Mouse (Mus musculus) liver, embryonic 14.5 days (tissue): Measurements from ENCODE around the gene Gm28035. TPM values are rescaled to one million over a fixed set of nuclear protein-coding genes. Genes with fewer than 3 reads are reported as not detected.

Experiments
- ATAC-seq: fragments of 200-750 bp; cut with Nextera tagmentation; 2 replicates; pipeline ENCODE4 v1.8.0; 2017; ENCODE audit warnings: moderate number of reproducible peaks, mild to moderate bottlenecking, moderate library complexity; ENCODE audit not compliant: insufficient read depth
- DNase-seq, 3 experiments: peaks; one replicate each; pipeline ENCODE4 v3.0.0-alpha.2; 2012 to 2013; ENCODE audit warnings: low read depth in 3 of 3, low spot score in 3 of 3
- H3K27ac ChIP-seq: fragments of 300-500 bp; sonication (generic); 2 replicates; pipeline ENCODE4 v1.5.1; 2014; ENCODE audit warnings: moderate library complexity, mild to moderate bottlenecking, control low read depth, inconsistent platforms
- H3K27me3 ChIP-seq: fragments of 300-500 bp; sonication (generic); 2 replicates; pipeline ENCODE4 v1.6.1; 2014; ENCODE audit warnings: mild to moderate bottlenecking, low read length, moderate library complexity; ENCODE audit not compliant: control insufficient read depth, insufficient read depth
- H3K36me3 ChIP-seq: fragments of 300-500 bp; sonication (generic); replicated peaks from 2 replicates; pipeline ENCODE4 v1.6.1; 2014; ENCODE audit warnings: low read depth; ENCODE audit not compliant: control insufficient read depth, insufficient read depth
- H3K4me1 ChIP-seq, 2 experiments: fragments of 200-500 bp in 1 of 2; fragments of 300-500 bp in 1 of 2; sonication (generic) in 1 of 2; replicated peaks; 2 replicates each; pipeline ENCODE4 v1.6.1; 2012 to 2014; ENCODE audit warnings: antibody characterized with exemption in 1 of 2, inconsistent platforms in 1 of 2, low read length in 1 of 2; ENCODE audit not compliant: control insufficient read depth in 2 of 2, insufficient read depth in 2 of 2
- H3K4me2 ChIP-seq: fragments of 300-500 bp; sonication (generic); 2 replicates; pipeline ENCODE4 v1.6.1; 2014; ENCODE audit warnings: low read depth, mild to moderate bottlenecking, control low read depth, moderate library complexity
- H3K4me3 ChIP-seq, 2 experiments: fragments of 200-500 bp in 1 of 2; fragments of 300-500 bp in 1 of 2; sonication (generic) in 1 of 2; 2 replicates each; pipeline ENCODE4 v1.5.1; 2012 to 2014; ENCODE audit warnings: low read depth in 2 of 2, low read length in 2 of 2, mild to moderate bottlenecking in 2 of 2, control low read depth in 1 of 2, inconsistent platforms in 1 of 2, moderate library complexity in 1 of 2; ENCODE audit not compliant: insufficient read depth in 1 of 2
- H3K9ac ChIP-seq: fragments of 300-500 bp; sonication (generic); replicated peaks from 2 replicates; pipeline ENCODE4 v1.6.1; 2014; ENCODE audit warnings: mild to moderate bottlenecking, control low read depth, moderate library complexity
- H3K9me3 ChIP-seq: fragments of 300-500 bp; sonication (generic); 2 replicates; pipeline ENCODE4 v1.6.1; 2016; ENCODE audit warnings: low read length, mixed read lengths; ENCODE audit not compliant: control insufficient read depth
- CTCF ChIP-seq: IDR thresholded peaks from 2 replicates; pipeline ENCODE4 v1.5.1; 2016; ENCODE audit warnings: antibody characterized with exemption, low read depth, control low read depth
- EP300 ChIP-seq: IDR thresholded peaks from 2 replicates; pipeline ENCODE4 v1.6.1; 2016; ENCODE audit warnings: antibody characterized with exemption, low read depth
- WGBS: fragments of 180-500 bp; shearing (Covaris S2); extraction: QIAGEN DNeasy Blood & Tissue Kit; methylation state at CpG from one replicate; pipeline ENCODE4 v1.1.7; 2014; ENCODE audit not compliant: insufficient replicate concordance; 5-methylcytosine and 5-hydroxymethylcytosine counted together
- polyA plus RNA-seq, 2 experiments: library from polyadenylated mRNA; depleted of rRNA in 1 of 2; stranded (reverse) in 1 of 2; unstranded in 1 of 2; fragments of >200 nt; fragmentation: Nextera tagmentation in 1 of 2; extraction: Ambion mirVana in 1 of 2; gene quantifications; 2 replicates each; pipeline versions ENCODE4 v1.2.1 to v1.2.3; 2012 to 2014

Gene Gm28035
- polyA plus RNA-seq, 2 experiments = 1.1 TPM; not detected in 1

GRCm38 (mm10) chr2:30215493-30215892 lies 24.9 kb upstream of the Gm28035 start:
- 73% methylated on average over 6 of the region's 6 CpGs for WGBS
- Histone ChIP-seq H3K9ac (no peak overlapping the region), H3K36me3 (no peaks in the 10 kb centered on the region), H3K27ac (no peak overlapping the region), H3K4me1 (peaks cover 0 to 4% of the 10 kb centered on the region in 2 experiments; a peak in 1 of 4 replicates), H3K9me3 (no peaks in the 10 kb centered on the region), H3K4me3 (no peak overlapping the region), H3K27me3 (no peaks in the 10 kb centered on the region), H3K4me2 (no peak overlapping the region)
- ATAC-seq = no peak
- no peak for DNase-seq
- no peak for TF ChIP-seq EP300
- TF ChIP-seq CTCF = no peak

- Histone ChIP-seq H3K4me1 (peaks cover 0 to 4% of the 10 kb centered on the region in 2 experiments; a peak in 1 of 4 replicates), H3K4me3 (no peak overlapping the region), H3K4me2 (no peak overlapping the region), H3K36me3 (no peaks in the 10 kb centered on the region), H3K27me3 (no peaks in the 10 kb centered on the region), H3K9me3 (no peaks in the 10 kb centered on the region), H3K27ac (no peak overlapping the region), H3K9ac (no peak overlapping the region)
- ATAC-seq (no peak), DNase-seq (no peak)
- WGBS = 85% methylated on average over 5 of the region's 5 CpGs
- no peak for TF ChIP-seq EP300
- no peak for TF ChIP-seq CTCF
Measured at GRCm38 (mm10) chr2:30216293-30216692, 24.1 kb upstream of the Gm28035 start.

- Histone ChIP-seq H3K4me2 (no peak overlapping the region), H3K9ac (no peak overlapping the region), H3K9me3 (no peaks in the 10 kb centered on the region; the same call in 1 of the 2 replicates), H3K27me3 (no peaks in the 10 kb centered on the region), H3K4me1 (peaks cover 12 to 28% of the 10 kb centered on the region in 2 experiments), H3K36me3 (no peaks in the 10 kb centered on the region; the same call in 1 of the 2 replicates), H3K4me3 (no peak overlapping the region), H3K27ac (no peak overlapping the region)
- DNase-seq (no peak), ATAC-seq (no peak)
- 36% methylated on average over 5 of the region's 5 CpGs for WGBS
- no peak for TF ChIP-seq CTCF
Measured at GRCm38 (mm10) chr2:30235593-30235992, 4.8 kb upstream of the Gm28035 start.

GRCm38 (mm10) chr2:30236426-30237198 lies 3.8 kb upstream of the Gm28035 start:
- H3K4me2 ChIP-seq = peak overlapping the region; percentile 94
- peaks cover 12 to 29% of the 10 kb centered on the region in 2 experiments for H3K4me1 ChIP-seq
- no peaks in the 10 kb centered on the region for H3K27me3 ChIP-seq
- H3K36me3 ChIP-seq = peaks cover 8% of the 10 kb centered on the region
- WGBS = 4% methylated on average over 18 of the region's 18 CpGs
- H3K9ac ChIP-seq = peak overlapping the region; percentile 83
- ATAC-seq = no peak
- peak overlapping the region; percentile 0 for H3K27ac ChIP-seq
- peak overlapping the region; percentile 71 to 84 for H3K4me3 ChIP-seq
- H3K9me3 ChIP-seq = no peaks in the 10 kb centered on the region
- no peak for DNase-seq
- no peak for TF ChIP-seq EP300
- no peak for TF ChIP-seq CTCF

- peak; percentile 96 to 97 (median 96) for DNase-seq
- WGBS = under 1% methylated on average over 67 of the region's 67 CpGs
- H3K4me2 ChIP-seq = peak within 1 kb of the TSS; percentile 94
- H3K4me1 ChIP-seq = peaks cover 12 to 31% of the 10 kb centered on the region in 2 experiments
- H3K36me3 ChIP-seq = peaks cover 10% of the 10 kb centered on the region
- H3K4me3 ChIP-seq = peak within 1 kb of the TSS; percentile 84 to 94
- H3K9ac ChIP-seq = peak within 1 kb of the TSS; percentile 83
- 0 out of 2 replicates have a peak, but pooled peaks have one; percentile 39 for TF ChIP-seq EP300
- peak; percentile 55 for TF ChIP-seq CTCF
- no peaks in the 10 kb centered on the region for H3K27me3 ChIP-seq
- H3K9me3 ChIP-seq = no peaks in the 10 kb centered on the region
- ATAC-seq = peak; percentile 95
- H3K27ac ChIP-seq = peak within 1 kb of the TSS; percentile 53
Measured at GRCm38 (mm10) chr2:30237199-30237880, 3.0 kb upstream of the Gm28035 start, which contains the start of gene Lrrc8a. Gene Lrrc8a, plus strand, starts transcription at chr2:30237715.
